22 mouse cellular contexts compared by ENCODE assay signal in the genomic region with DNA sequence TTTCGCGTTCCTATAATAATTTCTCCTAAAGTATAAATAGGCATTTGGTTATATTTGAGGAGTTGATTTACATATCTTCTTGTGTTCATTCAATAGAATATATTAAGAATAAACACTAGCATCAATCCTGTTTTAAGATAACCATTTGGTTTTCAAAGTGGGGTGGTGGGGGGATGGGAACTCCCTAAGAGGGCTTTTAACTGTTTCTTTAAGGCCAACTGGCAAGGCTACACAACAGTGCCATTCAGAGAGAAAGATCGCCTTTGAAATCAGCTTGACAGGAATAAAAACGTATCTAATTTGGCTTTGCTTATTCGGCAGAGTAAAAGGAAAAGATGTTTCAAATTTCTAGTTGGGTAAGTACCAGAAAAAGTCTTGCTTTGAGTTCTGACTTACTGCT. TPM values are rescaled to one million over a fixed set of nuclear protein-coding genes. Genes with fewer than 3 reads are reported as not detected.
A peak's percentile ranks its signal among the peaks of the same experiment; 100 is the strongest.
DNase-seq lines count a peak whose midpoint lies in the region; ATAC-seq lines count a peak whose summit lies in the region.
"Had no signal": no experiment of that assay in that cellular context is flagged by ENCODE, and none has a peak within 500 bp of the region (broad histone marks: within the 10 kb centered on the region; RNA-seq: fewer than 3 reads in every experiment).

Gene Dmrta1, plus strand, starts transcription at position 242 of the 400 bp plus-strand sequence.

- H3K4me1 ChIP-seq in midbrain, embryonic 10.5 days: peaks cover 24% of the 10 kb centered on the region
- no peaks in the 10 kb centered on the region for H3K4me1 ChIP-seq in midbrain, embryonic 16.5 days (ENCODE audit: control insufficient read depth, insufficient read depth, low read length)
- peaks cover 5% of the 10 kb centered on the region; the same call in 1 of the 2 replicates for H3K4me1 ChIP-seq in forebrain, embryonic 11.5 days (replicated peaks; ENCODE audit: control insufficient read depth, insufficient read depth, low read length)
- peaks cover 17% of the 10 kb centered on the region; the same call in 1 of the 2 replicates for H3K4me1 ChIP-seq in forebrain, embryonic 15.5 days
- H3K4me1 ChIP-seq: embryonic facial prominence, embryonic 15.5 days had no signal

- H3K9ac ChIP-seq in midbrain, embryonic 16.5 days (ENCODE audit: low read depth, low read length): no peak within 1 kb of the TSS
- H3K9ac ChIP-seq in forebrain, embryonic 11.5 days (ENCODE audit: low read length): no peak within 1 kb of the TSS
- H3K9ac ChIP-seq in forebrain, embryonic 15.5 days (replicated peaks): no peak within 1 kb of the TSS
- H3K9ac ChIP-seq: embryonic facial prominence, embryonic 15.5 days; hindbrain, embryonic 13.5 days had no signal

- H3K36me3 ChIP-seq in midbrain, embryonic 10.5 days: no peaks in the 10 kb centered on the region
- H3K36me3 ChIP-seq in midbrain, embryonic 16.5 days (ENCODE audit: control insufficient read depth, insufficient read depth, low read length): no peaks in the 10 kb centered on the region
- no peaks in the 10 kb centered on the region for H3K36me3 ChIP-seq in forebrain, embryonic 11.5 days (ENCODE audit: control insufficient read depth, insufficient read depth, low read length)
- H3K36me3 ChIP-seq in forebrain, embryonic 15.5 days: no peaks in the 10 kb centered on the region
- H3K36me3 ChIP-seq: embryonic facial prominence, embryonic 15.5 days; hindbrain, embryonic 13.5 days had no signal

- peak within 1 kb of the TSS; percentile 10; the same call in 1 of the 2 replicates for H3K27ac ChIP-seq in midbrain, embryonic 10.5 days (replicated peaks)
- H3K27ac ChIP-seq in midbrain, embryonic 16.5 days (ENCODE audit: low read length): no peak within 1 kb of the TSS
- peak within 1 kb of the TSS; percentile 64; the same call in 1 of the 2 replicates for H3K27ac ChIP-seq in forebrain, embryonic 11.5 days (ENCODE audit: low read depth, low read length)
- no peak within 1 kb of the TSS for H3K27ac ChIP-seq in forebrain, embryonic 15.5 days (replicated peaks)
- H3K27ac ChIP-seq: embryonic facial prominence, embryonic 15.5 days; hindbrain, embryonic 13.5 days; layer of hippocampus, adult 2 months; macrophage had no signal

- H3K4me2 ChIP-seq in midbrain, embryonic 16.5 days (ENCODE audit: low read length): no peak within 1 kb of the TSS
- no peak within 1 kb of the TSS for H3K4me2 ChIP-seq in forebrain, embryonic 11.5 days (ENCODE audit: low read depth, low read length, severe bottlenecking)
- H3K4me2 ChIP-seq in forebrain, embryonic 15.5 days (replicated peaks): no peak within 1 kb of the TSS
- H3K4me2 ChIP-seq: embryonic facial prominence, embryonic 15.5 days had no signal

- H3K27me3 ChIP-seq in midbrain, embryonic 10.5 days (ENCODE audit: low read depth, poor library complexity, severe bottlenecking): no peaks in the 10 kb centered on the region
- no peaks in the 10 kb centered on the region for H3K27me3 ChIP-seq in midbrain, embryonic 16.5 days (ENCODE audit: control insufficient read depth, insufficient read depth, low read depth, low read length)
- H3K27me3 ChIP-seq in forebrain, embryonic 11.5 days (ENCODE audit: control insufficient read depth, insufficient read depth, low read length): no peaks in the 10 kb centered on the region
- no peaks in the 10 kb centered on the region for H3K27me3 ChIP-seq in forebrain, embryonic 15.5 days
- H3K27me3 ChIP-seq: embryonic facial prominence, embryonic 15.5 days; hindbrain, embryonic 13.5 days had no signal

- 51% methylated on average over 5 of the region's 5 CpGs for WGBS in midbrain, embryonic 10.5 days
- WGBS in midbrain, embryonic 16.5 days: 39% methylated on average over 5 of the region's 5 CpGs
- 38% methylated on average over 5 of the region's 5 CpGs for WGBS in forebrain, embryonic 11.5 days
- WGBS in forebrain, embryonic 15.5 days: 27% methylated on average over 5 of the region's 5 CpGs

- no peak for DNase-seq in midbrain, embryonic 10.5 days (ENCODE audit: low spot score)
- DNase-seq in forebrain, embryonic 11.5 days (ENCODE audit: low spot score): no peak
- DNase-seq in MN1 (ENCODE audit: low spot score): no peak
- DNase-seq in lung, adult 18-20 months: no peak
- DNase-seq: adrenal gland, adult 8-10 months; cerebellum, adult 8-10 months; cerebellum, postnatal 36 days; gastrocnemius, postnatal 25 days; kidney, adult 2 months; kidney, postnatal 14 days; thymus, postnatal 25 days had no signal

- no peak for ATAC-seq in midbrain, embryonic 16.5 days
- peak; percentile 57 for ATAC-seq in forebrain, embryonic 11.5 days (replicated peaks; ENCODE audit: low FRiP score)
- peak; percentile 60; the same call in 1 of the 2 replicates for ATAC-seq in forebrain, embryonic 15.5 days (replicated peaks)
- ATAC-seq in inflammation-experienced regulatory T-cells, adult 6 months: no peak
- ATAC-seq: activated CD4-positive, CD25-positive, alpha-beta regulatory T cell, adult 4 months; lung, postnatal 0 days had no signal

- H3K4me3 ChIP-seq in midbrain, embryonic 10.5 days: no peak within 1 kb of the TSS
- H3K4me3 ChIP-seq in midbrain, embryonic 16.5 days (ENCODE audit: low read depth, low read length): no peak within 1 kb of the TSS
- H3K4me3 ChIP-seq in forebrain, embryonic 11.5 days (ENCODE audit: low read depth, low read length): no peak within 1 kb of the TSS
- H3K4me3 ChIP-seq in forebrain, embryonic 15.5 days: no peak within 1 kb of the TSS
- H3K4me3 ChIP-seq: embryonic facial prominence, embryonic 15.5 days; hindbrain, embryonic 13.5 days; layer of hippocampus, adult 2 months had no signal

- H3K9me3 ChIP-seq in midbrain, embryonic 10.5 days (replicated peaks): no peaks in the 10 kb centered on the region
- no peaks in the 10 kb centered on the region for H3K9me3 ChIP-seq in midbrain, embryonic 16.5 days (replicated peaks; ENCODE audit: control insufficient read depth, low read length, poor library complexity, severe bottlenecking)
- no peaks in the 10 kb centered on the region for H3K9me3 ChIP-seq in forebrain, embryonic 11.5 days (ENCODE audit: control insufficient read depth, low read length)
- no peaks in the 10 kb centered on the region for H3K9me3 ChIP-seq in forebrain, embryonic 15.5 days
- H3K9me3 ChIP-seq: embryonic facial prominence, embryonic 15.5 days; hindbrain, embryonic 13.5 days had no signal

RNA-seq across cellular contexts. Expression of gene Dmrta1, which starts in this region (rescaled TPM):
- polyA plus RNA-seq in midbrain, embryonic 10.5 days (2016; fragmentation: Nextera tagmentation; extraction: Ambion mirVana): 1.5 and 1.9 TPM in 2 replicates
- 0.20 and 0.42 TPM in 2 replicates for polyA plus RNA-seq in midbrain, embryonic 16.5 days (2015; fragmentation: Nextera tagmentation; extraction: Ambion mirVana)
- 20.4 and 21.7 TPM in 2 replicates for polyA plus RNA-seq in forebrain, embryonic 11.5 days (2014; fragmentation: Nextera tagmentation; extraction: Ambion mirVana)
- 0.67 and 0.72 TPM in 2 replicates for polyA plus RNA-seq in forebrain, embryonic 15.5 days (2015; fragmentation: Nextera tagmentation; extraction: Ambion mirVana)
- not detected for polyA plus RNA-seq in inflammation-experienced regulatory T-cells, adult 6 months (2017; shearing (Covaris generic))
- polyA plus RNA-seq: C2C12; liver, embryonic 16.5 days; lung, postnatal 0 days; macrophage had no signal

Comparison
In these comparisons a context has a peak if more than half of its experiments do, and no peak if none do; other contexts are left out.
1. H3K27ac ChIP-seq: peak in midbrain, embryonic 10.5 days (single experiment) and forebrain, embryonic 11.5 days (single experiment); none in midbrain, embryonic 16.5 days (single experiment) and forebrain, embryonic 15.5 days (single experiment).
2. Peak in ATAC-seq in forebrain, embryonic 15.5 days; RNA of the gene not detected or under 1 TPM.